Mouse (Mus musculus) T-helper 17 cell (primary cell): ENCODE results near the gene Nf2.

Source experiments
- in situ Hi-C, 2 experiments: fragments of 300-600 bp; cut with MboI, MseI; formaldehyde crosslinking; loops; 1 replicate in 1 of 2; 2 replicates in 1 of 2; pipeline ENCODE4 v1.15.1; 2025; ENCODE audit warnings: high pct_unique_total_duplicates in 2 of 2

Nf2 gene

DNA sequence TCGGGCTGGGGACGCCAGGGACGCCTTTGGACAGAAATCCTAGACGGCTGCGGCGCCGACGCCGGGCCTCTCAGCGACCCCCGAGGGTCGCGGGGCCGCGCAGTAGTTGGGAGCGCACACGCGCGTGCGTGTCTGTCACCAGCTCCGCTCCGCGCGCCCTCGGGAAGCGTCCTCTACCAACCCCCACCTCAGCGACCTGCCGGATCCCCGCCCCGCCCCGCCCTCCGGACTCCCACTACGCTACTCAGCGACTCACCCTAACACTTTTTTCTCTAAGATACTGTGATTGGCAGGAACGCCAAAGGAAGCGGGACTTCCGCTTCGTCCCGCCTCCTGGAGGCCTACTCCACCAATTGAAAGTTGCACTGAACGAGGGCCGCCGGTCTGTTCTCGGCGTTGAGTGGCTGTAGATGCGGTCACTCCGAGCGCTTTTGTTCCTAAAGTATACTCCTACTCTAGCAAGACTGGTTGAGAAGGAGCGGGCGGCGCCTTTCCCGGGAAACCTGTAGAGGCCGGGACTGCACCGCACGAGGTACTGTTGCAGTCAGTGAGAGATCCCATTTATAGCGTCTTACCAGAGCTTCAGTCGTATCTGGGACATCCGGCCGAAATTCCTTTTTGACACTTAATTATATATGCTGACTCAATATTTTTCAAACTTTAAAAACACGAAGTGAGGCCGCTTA, at the start of gene Nf2:
Nf2 (minus strand) TSS at position 279 of the 686 bp plus-strand sequence.
- in situ Hi-C loops, result no loop called here

DNA sequence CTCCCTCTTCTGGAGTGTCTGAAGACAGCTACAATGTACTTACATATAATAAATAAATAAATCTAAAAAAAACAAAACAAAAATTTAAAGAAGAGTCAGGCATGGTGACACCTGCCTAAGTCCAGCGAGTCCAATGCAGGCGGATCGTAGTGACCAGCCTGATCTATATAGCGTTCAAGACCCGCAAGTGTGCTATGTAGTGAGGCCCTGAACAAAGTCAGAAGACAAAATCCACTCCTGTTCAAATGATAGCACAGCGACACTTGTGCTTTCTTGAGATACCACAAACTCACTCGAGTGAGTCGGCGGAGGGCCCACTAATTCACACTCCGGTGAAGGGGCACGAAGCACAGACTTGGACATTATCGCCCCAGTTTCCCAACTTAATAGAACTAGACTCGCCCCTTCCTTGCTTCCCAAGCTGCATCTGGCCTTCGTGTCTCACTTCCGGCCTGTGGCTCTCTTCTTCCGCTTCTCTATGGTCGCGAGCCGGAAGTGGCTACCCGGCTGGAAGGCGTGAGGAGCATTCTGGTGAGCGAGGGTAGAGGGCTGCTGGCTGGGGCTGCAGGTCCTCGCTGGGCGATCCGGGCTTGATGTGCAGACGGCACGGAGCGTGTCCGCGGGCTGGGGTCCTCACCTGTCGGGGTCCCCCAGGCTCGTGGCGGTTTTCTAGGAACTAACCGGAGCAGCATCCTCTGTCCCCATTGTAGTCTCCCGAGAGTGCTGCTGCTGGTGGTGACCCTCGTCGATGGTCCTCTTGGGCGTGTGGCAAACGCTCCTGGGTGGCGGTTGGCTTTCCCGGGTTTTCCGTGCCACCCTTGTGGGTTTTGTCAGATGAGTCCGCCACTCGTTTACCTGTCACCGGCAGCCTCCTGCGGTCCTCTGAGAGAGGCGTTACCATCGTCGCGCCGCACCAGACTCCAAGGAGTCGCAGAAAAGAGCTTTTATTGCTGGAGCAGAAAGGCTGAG, 45.8 kb upstream of the Nf2 start, which contains the start of gene Thoc5:
Thoc5 (plus strand) TSS at position 473 of the 969 bp plus-strand sequence.
- in situ Hi-C loops, result no loop called here

DNA sequence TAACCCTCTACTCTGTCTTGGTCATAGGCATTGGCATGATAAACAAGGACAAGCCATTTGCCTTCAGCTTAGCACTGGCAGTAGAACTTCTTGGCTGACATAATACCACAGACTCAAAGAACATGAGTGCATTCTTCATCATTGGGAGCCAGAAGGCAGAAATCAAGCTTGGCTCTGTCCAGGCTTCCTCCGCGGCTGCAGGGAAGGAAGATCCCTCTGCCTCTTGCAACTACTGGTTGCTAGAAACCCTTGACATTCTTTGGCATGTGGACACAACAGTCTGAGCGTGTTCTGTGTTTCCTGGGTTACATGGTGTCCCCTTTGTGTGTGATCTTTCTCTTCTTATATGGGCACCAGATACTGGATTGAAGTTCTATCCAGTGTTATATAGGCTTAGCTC, 37.7 kb upstream of the Nf2 start:
- in situ Hi-C loops, result no loop called here

DNA sequence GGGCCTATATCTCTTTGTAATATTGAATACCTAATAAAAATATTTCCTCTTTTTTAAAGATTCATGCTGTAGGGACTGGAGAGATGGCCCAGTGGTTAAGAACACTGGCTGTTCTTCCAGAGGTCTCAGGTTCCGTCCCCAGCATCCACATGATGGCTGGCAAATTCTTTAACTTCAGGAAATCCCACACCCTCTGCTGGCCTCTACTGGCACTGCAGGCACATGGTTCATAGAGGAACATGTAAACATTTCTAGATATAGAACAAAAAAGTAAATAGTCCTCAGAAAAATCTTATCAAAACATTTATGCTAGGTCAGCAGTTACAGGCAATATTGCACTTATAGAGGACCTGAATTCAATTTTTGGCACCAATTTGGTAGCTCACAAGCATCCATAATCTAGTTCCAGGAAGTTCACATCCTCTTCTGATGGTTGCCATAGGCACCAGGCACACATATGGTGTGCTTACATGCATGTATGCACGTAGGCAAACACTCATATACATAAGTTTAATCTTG, 36.1 kb upstream of the Nf2 start:
- in situ Hi-C loops, result no loop called here

DNA sequence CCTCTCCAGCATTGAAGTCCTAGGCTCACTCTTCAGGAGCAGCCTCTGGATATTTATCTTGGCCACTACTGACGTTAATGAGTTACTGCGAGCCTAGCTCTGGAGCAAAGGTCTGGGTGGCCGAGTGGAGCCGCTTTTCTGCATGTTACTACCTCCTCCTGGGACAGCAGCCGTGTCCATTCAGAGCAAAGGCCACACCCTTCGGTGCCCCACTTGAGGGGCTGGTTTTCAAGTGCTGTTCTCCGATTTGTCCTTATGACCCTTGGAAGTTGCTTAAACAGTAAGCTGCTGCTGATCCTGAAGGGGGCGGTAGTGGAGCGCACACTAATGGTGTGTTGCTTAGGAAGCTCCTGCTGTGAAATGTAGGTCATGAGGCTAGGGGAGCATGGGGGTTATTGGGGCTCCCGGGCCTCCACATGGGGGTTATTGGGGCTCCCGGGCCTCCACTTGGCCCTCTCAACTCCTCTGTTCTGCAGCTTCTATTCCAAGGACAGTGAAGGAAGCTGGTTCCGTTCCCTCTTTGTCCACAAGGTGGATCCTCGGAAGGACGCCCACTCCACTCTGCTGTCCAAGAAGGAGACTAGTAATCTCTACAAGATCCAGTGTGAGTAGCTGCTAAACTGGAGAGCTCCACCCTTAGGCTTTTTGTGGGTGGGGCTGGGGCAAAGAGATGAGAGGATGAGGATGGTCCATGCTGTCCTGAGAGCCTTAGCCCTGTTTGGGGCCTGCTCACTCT, 33.7 kb upstream of the Nf2 start:
- in situ Hi-C loops, result no loop called here

DNA sequence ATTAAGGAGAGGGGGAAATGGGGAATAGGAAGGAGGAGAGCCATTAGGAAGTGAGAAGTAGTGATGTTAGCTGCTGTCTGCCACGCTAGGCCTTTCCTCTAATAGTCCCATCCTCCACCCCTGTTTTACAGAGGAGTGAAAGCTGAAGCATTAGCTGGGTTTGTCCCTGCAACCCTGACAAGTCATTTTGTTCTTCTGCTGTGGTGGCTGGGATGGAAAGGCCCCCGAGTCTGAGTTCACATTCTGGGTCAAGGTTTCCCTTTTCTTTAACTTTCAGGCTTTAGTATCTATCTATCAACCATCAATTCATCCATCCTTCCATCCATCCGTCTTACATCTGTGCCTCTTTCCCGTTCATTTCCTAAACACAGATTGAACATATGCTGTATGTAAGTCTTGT, 31.8 kb upstream of the Nf2 start:
- in situ Hi-C loops, result no loop called here

DNA sequence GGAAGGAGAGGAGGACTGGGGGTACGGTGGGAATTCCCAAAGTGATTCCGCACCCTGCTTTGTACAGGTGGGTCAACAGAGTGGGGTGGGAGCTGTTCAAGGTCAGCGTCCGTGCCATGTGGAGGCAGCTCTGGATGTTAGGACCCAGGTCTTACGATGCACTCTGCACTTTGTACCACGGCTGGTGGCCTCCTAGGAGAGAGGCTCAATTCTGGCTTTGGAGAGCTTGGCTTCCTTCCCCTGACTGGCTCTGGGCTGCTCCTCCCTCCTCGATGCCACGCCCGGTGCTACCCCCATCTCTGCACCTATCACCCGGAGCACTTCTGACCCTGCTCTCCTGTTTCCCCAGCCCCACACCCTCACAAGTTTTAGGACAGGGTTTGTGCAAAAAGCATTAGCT, 25.2 kb upstream of the Nf2 start:
- in situ Hi-C loops, result no loop called here

DNA sequence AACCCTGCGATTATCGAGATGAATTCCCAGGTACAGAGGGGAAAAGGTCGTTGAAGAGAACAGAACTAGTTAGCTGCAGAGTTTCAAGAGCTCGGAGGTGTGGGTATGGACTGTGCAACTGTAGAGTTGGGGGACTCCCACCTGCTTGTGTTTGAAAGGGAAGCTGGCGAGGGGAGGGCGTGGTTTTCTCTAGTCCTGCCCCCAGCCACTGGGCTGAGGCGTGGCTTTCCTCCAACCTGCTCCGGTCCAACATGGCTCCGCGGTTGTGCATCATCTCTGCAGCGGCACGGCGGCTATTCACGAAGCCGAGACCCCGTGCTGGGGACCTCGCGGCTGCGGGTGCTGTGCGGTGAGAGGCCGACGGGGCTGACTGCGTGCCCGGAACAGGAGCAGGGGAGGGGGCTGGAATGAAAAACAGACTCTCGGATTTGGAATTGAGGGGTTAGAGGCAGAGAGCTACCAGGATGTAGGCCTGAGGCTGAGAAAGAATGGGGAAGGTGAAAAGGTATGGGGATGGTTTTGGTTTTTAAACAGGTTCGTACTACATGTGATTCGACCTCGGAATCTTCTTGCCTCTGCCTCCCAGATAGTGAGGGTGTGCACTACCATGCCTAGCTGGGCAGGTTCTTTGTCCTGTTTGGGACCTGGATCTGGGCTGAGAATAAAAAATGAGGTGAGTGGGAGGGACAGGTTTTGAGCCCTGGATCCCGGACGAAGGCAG, 24.6 kb upstream of the Nf2 start, which contains the start of gene Nipsnap1:
Nipsnap1 (plus strand) TSS at position 197 of the 721 bp plus-strand sequence.
- in situ Hi-C loops, result no loop called here

DNA sequence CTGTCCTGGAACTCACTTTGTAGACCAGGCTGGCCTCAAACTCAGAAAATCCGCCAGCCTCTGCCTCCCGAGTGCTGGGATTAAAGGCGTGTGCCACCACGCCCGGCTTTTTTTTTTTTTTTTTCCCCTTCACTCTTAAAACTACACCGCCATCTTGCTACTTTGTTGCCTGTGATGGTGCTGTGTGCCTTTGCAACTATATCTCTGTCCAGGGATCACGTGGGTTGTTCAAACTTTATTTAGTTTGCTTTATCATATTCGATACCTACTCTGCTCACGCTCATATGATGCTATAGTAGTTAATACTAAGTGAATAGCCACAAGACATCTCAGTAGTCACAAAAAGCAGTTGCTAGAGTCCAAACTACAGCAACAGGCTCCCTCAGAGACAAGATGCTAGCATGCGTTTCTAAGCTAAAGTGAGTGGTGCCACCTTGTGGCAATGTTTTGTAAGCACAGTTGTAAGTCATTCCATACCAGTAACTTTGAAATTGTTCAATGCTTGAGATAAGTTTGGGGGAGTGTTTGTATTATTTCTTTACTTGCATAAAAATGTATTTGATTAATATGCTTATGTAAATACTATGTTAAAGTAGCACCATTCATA, 16.4 kb upstream of the Nf2 start:
- in situ Hi-C loops, result no loop called here

DNA sequence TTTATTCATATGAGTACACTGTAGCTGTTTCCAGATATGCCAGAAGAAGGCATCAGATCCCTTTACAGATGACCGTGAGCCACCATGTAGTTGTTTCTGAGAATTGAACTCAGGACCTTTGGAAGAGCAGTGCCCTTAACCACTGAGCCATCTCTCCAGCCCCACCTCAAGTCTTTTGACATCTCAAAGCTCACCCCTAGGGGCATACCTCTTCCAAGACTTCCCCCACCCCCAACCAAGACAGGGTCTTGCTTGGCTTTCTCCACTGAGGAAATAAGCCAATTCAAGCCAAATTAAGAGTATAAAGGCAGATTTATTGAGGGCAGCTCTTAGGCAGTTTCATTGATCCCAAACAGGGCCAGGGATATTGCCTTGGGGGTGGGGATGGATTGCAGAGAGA, 13.4 kb upstream of the Nf2 start:
- in situ Hi-C loops, result no loop called here

DNA sequence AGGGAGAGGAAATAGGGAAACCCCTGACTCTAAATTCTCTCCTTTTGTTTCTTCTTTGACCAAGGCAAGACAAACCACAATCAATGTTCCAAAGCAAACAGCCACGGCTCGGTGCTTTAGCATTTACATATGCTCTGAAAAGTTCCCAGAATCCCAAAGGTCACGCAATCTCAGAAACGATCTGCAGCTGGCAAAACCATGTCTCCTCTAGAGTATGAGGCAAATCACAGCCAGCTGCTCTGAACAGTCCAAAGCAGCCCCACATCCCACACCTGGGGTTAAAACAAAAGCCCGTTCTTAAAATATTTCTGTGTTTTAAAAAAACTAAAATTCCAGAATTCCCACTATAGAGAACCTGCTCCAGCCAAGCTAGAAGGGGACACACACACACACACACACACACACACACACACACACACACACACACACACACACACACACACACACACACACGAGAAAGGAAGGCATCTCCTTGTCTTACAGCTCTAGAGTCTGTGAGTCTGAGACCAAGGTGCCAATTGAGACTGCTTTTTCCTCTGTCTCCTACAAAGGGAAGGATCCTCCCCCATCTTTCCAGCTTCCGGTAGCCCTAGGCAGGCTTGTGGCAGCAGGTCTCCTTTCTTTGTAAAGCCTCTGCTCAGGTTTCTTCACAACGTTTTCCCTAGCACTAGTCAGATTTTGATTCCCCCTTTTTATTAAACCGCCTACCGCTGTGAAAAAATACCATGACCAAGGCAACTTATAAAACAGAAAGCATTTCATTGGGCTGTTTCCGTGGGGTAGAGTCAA, 12.7 kb upstream of the Nf2 start:
- in situ Hi-C loops, result no loop called here

DNA sequence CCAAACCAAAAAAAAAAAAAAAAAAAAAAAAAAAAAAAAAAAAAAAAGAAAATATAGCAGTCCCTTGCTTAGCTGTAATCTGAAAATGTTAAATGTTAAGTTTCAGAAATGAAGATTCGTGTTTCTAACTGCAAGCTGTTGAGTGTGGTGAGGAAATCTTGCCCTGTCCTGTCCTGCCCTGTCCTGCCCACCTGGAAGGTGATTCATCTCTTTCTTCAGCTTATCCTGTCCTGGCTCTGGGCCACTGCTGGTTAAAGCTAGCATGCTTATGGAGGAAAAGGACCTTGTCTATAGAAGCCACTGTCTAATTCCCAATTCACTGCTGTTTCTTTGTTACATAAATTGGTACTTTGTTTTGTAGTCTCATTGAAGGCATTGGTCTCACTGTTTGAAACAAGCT, 11.7 kb upstream of the Nf2 start:
- in situ Hi-C loops, result no loop called here

DNA sequence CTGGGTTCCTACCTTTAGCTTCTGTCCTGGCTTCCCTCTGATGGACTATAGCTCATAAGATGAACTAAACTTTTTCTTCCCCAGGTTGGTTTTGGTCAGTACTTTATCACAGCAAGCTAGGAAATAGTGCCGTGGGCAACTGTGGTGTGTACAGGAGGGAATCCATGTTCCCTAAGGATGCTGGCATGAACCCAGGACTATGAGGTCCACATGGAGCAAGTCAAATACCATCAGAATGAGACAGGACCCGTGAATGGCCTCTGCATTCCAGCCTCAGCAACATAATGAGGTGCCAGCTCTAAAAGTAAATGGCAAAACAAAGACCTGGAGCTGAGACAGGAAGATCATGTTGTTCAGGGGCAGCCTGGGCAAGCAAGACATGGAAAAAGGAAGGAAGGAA, 9.1 kb upstream of the Nf2 start:
- in situ Hi-C loops, result no loop called here

DNA sequence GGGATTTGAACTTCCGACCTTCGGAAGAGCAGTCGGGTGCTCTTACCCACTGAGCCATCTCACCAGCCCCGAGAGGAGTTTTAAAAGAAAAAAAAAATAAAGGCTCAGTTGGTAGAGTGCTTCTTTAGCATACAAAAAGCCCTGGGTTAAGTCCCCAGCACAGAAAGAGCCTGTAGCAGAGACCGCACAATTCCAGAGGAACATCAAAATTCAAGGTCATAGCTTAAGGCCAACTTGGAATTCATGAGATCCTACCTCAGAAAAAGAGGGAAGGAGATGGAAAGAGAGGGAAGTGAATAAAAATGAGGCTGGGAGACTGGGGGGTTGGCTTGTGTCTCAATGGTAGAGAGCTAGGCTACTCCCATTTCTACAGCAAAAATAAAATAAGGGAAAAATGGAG, 4.8 kb upstream of the Nf2 start:
- in situ Hi-C loops, result no loop called here

DNA sequence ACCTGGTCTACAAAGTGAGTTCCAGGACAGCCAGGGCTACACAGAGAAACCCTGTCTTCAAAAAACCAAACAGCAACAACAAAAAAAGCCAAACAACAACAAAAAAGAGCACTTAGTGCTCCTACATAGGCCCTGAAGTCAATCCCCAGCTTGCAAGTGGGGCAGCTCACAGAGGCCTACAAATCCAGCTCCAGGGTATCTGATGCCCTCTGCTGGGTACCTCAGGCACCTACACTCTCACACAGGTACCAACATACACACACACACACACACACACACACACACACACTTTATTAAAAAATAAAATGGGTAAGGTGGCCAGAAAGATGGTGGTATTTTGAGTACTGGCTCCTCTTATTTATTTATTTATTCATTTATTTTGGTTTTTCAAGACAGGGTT, 3.7 kb upstream of the Nf2 start:
- in situ Hi-C loops, result no loop called here

DNA sequence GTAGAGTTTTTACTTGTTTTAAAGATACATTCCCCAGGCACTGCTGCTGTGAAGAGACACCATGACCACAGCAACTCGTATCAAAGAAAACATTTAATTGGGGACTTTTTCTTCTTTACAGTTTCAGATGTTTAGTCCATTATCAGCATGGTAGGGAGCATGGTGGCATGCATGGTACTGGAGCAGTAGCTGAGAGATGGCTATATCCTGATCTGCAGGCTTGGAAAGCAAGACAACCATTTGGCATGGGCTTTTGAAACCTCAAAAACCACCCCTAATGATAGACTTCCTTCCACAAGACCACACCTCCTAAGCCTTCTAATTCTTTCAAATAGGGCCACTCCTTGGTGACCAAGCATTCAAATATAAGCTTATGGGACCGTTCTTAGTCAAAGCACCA, 1.1 kb upstream of the Nf2 start:
- in situ Hi-C loops, result no loop called here

DNA sequence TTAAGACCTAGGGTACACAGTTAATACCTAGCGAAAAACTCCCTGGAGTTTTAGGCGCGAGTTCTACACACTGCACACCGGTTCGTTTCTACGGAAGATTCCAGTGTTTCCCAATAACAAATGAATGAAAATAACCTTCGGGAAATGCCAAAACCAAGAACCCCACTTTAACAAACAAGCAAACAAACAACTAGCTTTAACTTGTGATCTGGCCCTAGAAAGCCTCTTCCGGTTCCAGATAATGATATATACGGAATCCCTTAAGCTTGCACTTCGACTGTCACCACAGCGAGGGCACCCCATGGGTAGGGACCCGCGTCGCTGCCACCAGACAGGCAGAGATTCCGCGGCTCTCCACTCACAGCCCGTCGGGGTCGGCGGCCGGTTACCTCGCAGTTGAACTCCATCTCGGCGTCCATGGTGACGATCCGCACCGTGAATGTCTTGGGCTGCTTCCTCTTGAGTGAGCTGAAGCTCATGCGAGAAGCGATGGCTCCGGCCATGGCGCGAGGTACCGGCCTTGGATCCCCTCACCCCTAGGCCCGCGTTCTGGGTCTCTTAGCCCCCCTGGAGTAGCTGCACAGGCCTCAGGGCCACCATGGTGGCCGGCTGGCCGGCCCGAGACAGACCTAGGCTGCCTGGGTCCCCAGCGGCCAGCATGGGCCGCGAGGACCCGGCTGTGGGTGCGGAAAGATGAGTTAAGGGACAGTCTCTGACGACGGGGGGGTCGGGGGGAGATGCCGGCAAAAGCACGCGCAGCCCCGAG, 670 bp downstream of the Nf2 start:
- in situ Hi-C loops, result no loop called here

DNA sequence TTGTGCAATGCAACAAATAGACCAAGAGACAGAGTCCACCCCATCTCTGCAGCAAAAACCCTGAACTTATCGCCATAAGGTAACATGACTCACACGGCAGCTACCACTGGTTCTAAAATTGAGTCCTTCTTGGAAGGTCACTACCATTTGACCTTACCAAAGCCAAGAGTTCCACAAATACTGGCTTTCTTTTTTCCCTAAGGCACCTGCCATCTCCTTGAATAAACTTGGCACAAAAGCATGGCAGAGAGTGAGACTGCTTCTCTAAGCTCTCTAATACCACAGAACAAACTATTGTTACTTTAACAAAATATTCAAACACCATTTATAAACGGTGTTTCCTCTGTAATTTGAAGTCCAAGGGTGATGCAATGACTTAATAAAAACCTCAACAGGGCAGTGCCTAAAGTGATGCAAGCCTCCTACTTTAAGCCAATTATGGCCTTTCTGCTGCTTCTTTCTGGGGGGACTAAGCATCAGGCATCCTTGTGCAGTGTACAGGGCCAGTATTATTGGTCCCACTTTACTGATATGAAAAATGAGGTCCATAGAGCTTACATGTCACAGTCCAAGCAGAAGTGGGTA, 8.3 kb downstream of the Nf2 start:
- in situ Hi-C loops, result no loop called here

DNA sequence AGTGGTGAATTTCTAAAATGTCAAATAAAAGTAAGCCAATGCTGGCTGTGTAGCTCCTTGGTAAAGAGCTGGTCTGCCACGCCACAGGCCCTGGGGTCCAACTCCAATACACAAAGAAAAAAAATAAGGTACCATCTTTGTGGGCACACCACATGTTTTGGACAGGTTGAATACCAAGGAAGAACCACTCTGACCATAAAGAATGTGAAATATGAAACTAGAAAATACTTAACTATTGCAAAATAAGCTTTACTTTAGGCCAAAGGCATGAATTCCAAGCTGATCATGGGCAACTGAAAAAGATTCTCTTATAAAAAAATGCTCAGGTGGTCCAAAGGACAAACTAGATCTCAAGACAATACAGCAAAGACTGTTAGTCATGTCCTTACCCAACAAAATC, 11.1 kb downstream of the Nf2 start:
- in situ Hi-C loops, result no loop called here
